11 mouse cellular contexts compared by ENCODE assay signal in the genomic region with DNA sequence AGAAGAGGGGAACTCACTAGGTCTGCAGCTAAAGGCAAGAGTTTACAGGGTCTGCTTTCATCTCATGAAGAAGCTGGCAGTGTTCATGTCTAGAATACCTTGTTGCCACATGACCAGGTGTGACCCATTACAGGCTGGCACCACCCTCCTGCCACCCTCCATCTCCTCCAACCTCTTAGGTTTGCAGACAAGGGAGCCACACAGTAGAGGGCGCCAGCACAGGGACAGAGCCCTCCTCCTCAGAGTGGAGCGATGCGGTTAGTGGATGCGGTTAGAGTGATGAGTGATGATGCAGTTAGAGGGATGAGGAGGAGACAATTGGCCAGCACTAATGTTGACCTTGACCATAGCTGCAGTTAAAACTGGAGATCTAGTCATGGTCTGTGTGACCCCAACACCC.
A peak's percentile ranks its signal among the peaks of the same experiment; 100 is the strongest.
DNase-seq lines count a peak whose midpoint lies in the region; TF ChIP-seq lines count a peak whose summit lies in the region.
"Had no signal": no experiment of that assay in that cellular context is flagged by ENCODE, and none has a peak within 500 bp of the region (broad histone marks: within the 10 kb centered on the region; RNA-seq: fewer than 3 reads in every experiment).

No protein-coding gene starts in this region.

- H3K4me3 ChIP-seq in layer of hippocampus, adult 2 months, result no peak overlapping the region
- H3K4me3 ChIP-seq: embryonic facial prominence, embryonic 12.5 days; liver, embryonic 13.5 days had no signal

- DNase-seq in adrenal gland, adult 18-20 months (ENCODE audit: low spot score in 2 of 2), result peak; percentile 17 to 32
- no peak for DNase-seq in adrenal gland, postnatal 4 days (ENCODE audit: low spot score in 2 of 2)
- peak in 1 of 2 experiments; percentile 39 for DNase-seq in layer of hippocampus, adult 2 months (ENCODE audit: low spot score in 2 of 2)
- no peak for DNase-seq in layer of hippocampus, postnatal 36 days
- DNase-seq in A20 (ENCODE audit: low read depth, low spot score), result peak; percentile 3
- DNase-seq in cerebellum, adult 11-12 months, result peak; percentile 50
- no peak for DNase-seq in spleen, postnatal 14 days (ENCODE audit: low spot score in 2 of 2)
- no peak for DNase-seq in ovary, postnatal 36 days (ENCODE audit: low spot score)
- DNase-seq: heart, postnatal 36 days; liver, embryonic 13.5 days had no signal

- TF ChIP-seq CTCF in layer of hippocampus, adult 2 months (conservative IDR thresholded peaks at IDR 0.05), result peak; percentile 74

- no peak overlapping the region for H3K27ac ChIP-seq in layer of hippocampus, adult 2 months
- H3K27ac ChIP-seq: embryonic facial prominence, embryonic 12.5 days; liver, embryonic 13.5 days had no signal

Comparison
In these comparisons a context has a peak if more than half of its experiments do, and no peak if none do; other contexts are left out.
1. DNase-seq: peak in adrenal gland, adult 18-20 months (2 of 2), A20 (single experiment) and cerebellum, adult 11-12 months (single experiment); none in adrenal gland, postnatal 4 days (0 of 2), layer of hippocampus, postnatal 36 days (0 of 2), spleen, postnatal 14 days (0 of 2) and ovary, postnatal 36 days (single experiment).